Mouse (Mus musculus): ENCODE results near the gene Gm10961. TPM values are rescaled to one million over a fixed set of nuclear protein-coding genes. Genes with fewer than 3 reads are reported as not detected.
A peak's percentile ranks its signal among the peaks of the same experiment; 100 is the strongest.

Gm10961 gene
- polyA plus RNA-seq, 1 experiment from 2014 or later = not detected

GRCm38 (mm10) chr3:107680790-107681576 lies 49.9 kb downstream of the Gm10961 start:
- H3K36me3 ChIP-seq (ENCODE audit: insufficient read depth, low read length) = 0 out of 2 replicates have a peak, but pooled peaks cover under 1% of the 10 kb centered on the region
- DNase-seq (ENCODE audit: low spot score) (peak; percentile 46), ATAC-seq (peak; percentile 62)
- TF ChIP-seq EP300 (IDR thresholded peaks at IDR 0.05) (no peak), CTCF (IDR thresholded peaks at IDR 0.05) (no peak)
- no peaks in the 10 kb centered on the region for H3K9me3 ChIP-seq (ENCODE audit: low read length)
- no peak overlapping the region for H3K9ac ChIP-seq (replicated peaks; ENCODE audit: low read depth)
- H3K27me3 ChIP-seq (replicated peaks; ENCODE audit: insufficient read depth, low read length) = no peaks in the 10 kb centered on the region
- H3K4me1 ChIP-seq (ENCODE audit: insufficient read depth, low read depth, low read length) = no peaks in the 10 kb centered on the region
- 12% methylated on average over 7 of the region's 7 CpGs for WGBS
- peak overlapping the region; percentile 6; the same call in 1 of the 2 replicates for H3K27ac ChIP-seq (ENCODE audit: low read length)
- no peak overlapping the region for H3K4me3 ChIP-seq (ENCODE audit: low read depth, low read length)
- peak overlapping the region; percentile 19; the same call in 1 of the 2 replicates for H3K4me2 ChIP-seq (replicated peaks; ENCODE audit: low read depth, low read length)

Other genes starting within 250 kb of the Gm10961 start
- 0.02 TPM in 1 of 2 replicates, not detected in the other for gene Kcnc4, start 171.8 kb upstream of the Gm10961 start, polyA plus RNA-seq (2015; fragmentation: Nextera tagmentation; extraction: Ambion mirVana)
- gene Slc6a17, start 113.3 kb upstream of the Gm10961 start, polyA plus RNA-seq (2015; fragmentation: Nextera tagmentation; extraction: Ambion mirVana) = 0.38 and 0.84 TPM in 2 replicates
- not detected in 2 replicates for gene Ubl4b, start 76.2 kb upstream of the Gm10961 start, polyA plus RNA-seq (2015; fragmentation: Nextera tagmentation; extraction: Ambion mirVana)
- not detected in 2 replicates for gene Alx3, start 36.3 kb upstream of the Gm10961 start, polyA plus RNA-seq (2015; fragmentation: Nextera tagmentation; extraction: Ambion mirVana)
- 24.9 and 26.9 TPM in 2 replicates for gene Strip1, start 372 bp downstream of the Gm10961 start, polyA plus RNA-seq (2015; fragmentation: Nextera tagmentation; extraction: Ambion mirVana)
- gene Ahcyl1, start 65.2 kb downstream of the Gm10961 start, polyA plus RNA-seq (2015; fragmentation: Nextera tagmentation; extraction: Ambion mirVana) = 37.1 and 39.3 TPM in 2 replicates
- 10.9 and 14.3 TPM in 2 replicates for gene Csf1, start 129.1 kb downstream of the Gm10961 start, polyA plus RNA-seq (2015; fragmentation: Nextera tagmentation; extraction: Ambion mirVana)
- not detected in 2 replicates for gene Eps8l3, start 245.9 kb downstream of the Gm10961 start, polyA plus RNA-seq (2015; fragmentation: Nextera tagmentation; extraction: Ambion mirVana)

Measured in lung, postnatal 0 days (tissue).